Mouse (Mus musculus) bone marrow, adult 2 months (tissue): ENCODE measurements around the gene Cers3.

ENCODE experiments used
- CTCF ChIP-seq: fragments of 200-500 bp; IDR thresholded peaks from 2 replicates; pipeline ENCODE4 v1.5.1; 2011; ENCODE audit warnings: low read length, control low read depth; ENCODE audit not compliant: control insufficient read depth, insufficient read depth
- POLR2A ChIP-seq: fragments of 200-500 bp; IDR thresholded peaks from 2 replicates; pipeline ENCODE4 v1.6.1; 2011; ENCODE audit warnings: low read depth, mild to moderate bottlenecking, control low read depth, low read length, borderline replicate concordance; ENCODE audit not compliant: control insufficient read depth

GRCm38 (mm10) chr7:66704631-66705030 is 38.7 kb upstream of the Cers3 start:
- TF ChIP-seq POLR2A: no peak
- TF ChIP-seq CTCF: no peak
